Mouse (Mus musculus) right cerebral cortex, postnatal 36 days (tissue): ENCODE results near the gene Acer3.

Source experiments
- DNase-seq, 2 experiments: peaks; one replicate each; pipeline ENCODE4 v3.0.0; 2022; ENCODE audit warnings: low spot score in 2 of 2, mixed read lengths in 1 of 2

Acer3 gene

DNA sequence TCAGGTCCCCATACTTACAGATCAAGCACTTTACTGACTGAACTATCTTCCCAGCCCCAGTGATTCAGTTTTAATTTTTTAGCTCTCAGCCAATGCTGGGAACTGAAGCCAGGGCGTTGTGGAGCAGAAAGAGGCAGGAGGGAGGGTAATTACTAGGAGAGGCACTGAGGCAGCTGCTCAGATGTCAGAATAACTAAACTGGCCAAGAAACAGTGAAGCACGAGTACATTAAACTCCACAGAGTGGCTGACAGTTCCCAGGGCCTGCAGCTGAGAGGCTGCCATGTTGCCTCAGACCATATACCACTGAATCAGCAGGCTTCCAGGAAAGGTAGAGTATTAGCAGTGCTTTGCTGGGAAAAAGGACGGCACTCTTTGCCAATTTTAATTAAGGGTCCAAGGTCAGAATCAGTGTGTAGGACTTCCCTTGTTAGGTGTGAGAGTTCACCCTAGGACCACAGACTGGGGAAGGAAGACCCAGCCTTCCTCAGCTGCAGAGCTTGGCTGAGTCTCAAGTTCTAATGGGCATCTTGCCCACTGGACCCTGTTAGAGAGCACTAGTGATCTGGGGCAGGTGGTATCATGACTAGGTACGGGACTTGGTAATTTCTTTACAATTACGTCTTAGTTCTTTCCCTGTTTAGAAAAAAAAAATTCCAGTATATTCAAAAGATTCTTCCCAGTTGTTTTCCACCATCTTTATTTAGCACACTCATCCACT is 11.8 kb upstream of the Acer3 start:
- DNase-seq = no peak

- no peak for DNase-seq
Measured at GRCm38 (mm10) chr7:98331932-98332331, 10.9 kb upstream of the Acer3 start.

DNA sequence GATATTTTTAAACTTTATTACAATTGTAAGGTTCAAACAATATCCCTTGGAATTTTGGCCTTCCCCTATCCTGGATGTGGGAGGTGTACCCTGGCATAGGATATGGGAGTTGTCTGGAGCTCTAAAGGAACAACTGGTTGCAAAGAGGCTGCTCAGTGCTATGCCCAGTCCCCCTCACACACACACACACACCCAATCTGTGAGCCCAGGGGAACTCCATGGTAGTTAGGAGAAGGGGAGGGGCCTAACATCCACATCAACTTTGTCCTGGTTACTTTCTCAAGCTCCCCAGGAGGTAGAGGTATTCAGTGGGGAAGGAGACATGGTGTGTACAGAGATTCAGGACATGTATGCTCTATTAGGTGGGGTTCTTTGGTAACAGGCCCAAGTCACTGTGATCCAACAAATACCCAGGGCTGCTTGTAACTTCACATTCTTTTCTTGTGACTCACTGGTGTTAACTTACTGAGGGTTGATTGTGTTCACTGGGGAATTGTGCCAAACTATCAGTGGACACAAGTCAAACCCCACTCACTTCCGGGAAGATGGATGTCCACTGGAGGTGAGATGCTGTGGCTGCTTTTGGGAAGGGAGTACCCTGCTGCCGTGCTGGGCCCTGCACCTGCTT is 9.5 kb upstream of the Acer3 start:
- no peak for DNase-seq

DNA sequence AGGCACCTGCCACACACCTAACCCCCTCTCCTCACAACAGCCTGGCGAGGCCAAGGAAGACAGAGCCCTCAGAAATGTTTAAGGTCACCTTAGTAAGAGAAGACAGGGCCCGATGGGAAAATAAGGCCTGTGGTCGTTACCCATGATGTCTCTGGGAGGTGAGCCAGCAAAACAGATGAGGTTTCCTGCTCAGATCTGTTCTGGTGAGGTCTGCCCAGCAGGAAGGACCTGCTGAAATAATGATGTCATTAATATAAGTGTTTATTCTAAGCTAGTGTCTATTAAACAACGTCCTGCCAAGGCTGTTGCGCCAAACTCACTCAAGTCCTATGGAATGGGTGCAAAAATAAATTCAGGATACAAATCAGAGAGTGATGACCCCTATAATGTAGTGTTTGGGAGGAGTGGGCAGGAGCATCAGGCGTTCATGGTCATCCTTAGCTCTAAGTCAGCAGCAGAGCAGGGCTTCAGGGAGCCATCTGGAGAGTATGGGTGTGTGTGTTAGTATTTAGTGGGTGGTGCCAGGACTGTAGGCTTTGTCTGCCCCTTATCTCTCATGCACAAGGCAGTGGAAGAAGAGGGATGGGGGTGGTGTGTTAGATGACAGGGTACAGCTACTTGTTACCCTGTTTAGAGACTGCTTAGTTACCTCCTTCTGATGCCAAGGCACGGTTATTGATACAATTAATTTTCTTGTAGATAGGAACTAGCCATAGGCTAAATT is 8.8 kb upstream of the Acer3 start:
- no peak for DNase-seq

DNA sequence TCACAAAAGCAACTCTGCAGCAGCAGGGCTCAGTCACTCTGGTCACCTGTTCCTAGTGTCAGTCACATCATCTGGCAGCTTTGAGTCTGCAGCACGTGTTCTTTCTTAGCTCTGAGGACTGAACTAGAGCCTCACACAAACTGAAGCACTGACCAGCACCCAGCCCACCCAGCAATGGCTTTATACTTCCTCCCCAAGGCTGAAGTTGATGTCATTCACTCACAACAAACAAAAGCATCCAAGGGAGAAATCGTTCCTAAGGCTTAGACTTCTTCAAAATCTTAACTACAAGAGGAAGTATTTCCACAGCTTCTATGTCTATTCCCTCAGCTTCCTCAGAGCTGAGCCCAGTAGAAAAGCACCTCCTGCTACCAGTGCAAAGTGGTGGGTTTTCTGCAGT is 7.3 kb upstream of the Acer3 start:
- no peak for DNase-seq

- no peak for DNase-seq
Measured at GRCm38 (mm10) chr7:98326051-98326450, 5.0 kb upstream of the Acer3 start.

- no peak for DNase-seq
Measured at GRCm38 (mm10) chr7:98324228-98324627, 3.2 kb upstream of the Acer3 start.

- DNase-seq = no peak
Measured at GRCm38 (mm10) chr7:98323288-98324019, 2.4 kb upstream of the Acer3 start.

GRCm38 (mm10) chr7:98322415-98322814 is 1.4 kb upstream of the Acer3 start:
- DNase-seq = no peak

GRCm38 (mm10) chr7:98320006-98320556 is 927 bp downstream of the Acer3 start:
- no peak for DNase-seq

GRCm38 (mm10) chr7:98316568-98316967 is 4.4 kb downstream of the Acer3 start:
- DNase-seq = no peak

GRCm38 (mm10) chr7:98315087-98315486 is 5.9 kb downstream of the Acer3 start:
- DNase-seq = no peak

DNA sequence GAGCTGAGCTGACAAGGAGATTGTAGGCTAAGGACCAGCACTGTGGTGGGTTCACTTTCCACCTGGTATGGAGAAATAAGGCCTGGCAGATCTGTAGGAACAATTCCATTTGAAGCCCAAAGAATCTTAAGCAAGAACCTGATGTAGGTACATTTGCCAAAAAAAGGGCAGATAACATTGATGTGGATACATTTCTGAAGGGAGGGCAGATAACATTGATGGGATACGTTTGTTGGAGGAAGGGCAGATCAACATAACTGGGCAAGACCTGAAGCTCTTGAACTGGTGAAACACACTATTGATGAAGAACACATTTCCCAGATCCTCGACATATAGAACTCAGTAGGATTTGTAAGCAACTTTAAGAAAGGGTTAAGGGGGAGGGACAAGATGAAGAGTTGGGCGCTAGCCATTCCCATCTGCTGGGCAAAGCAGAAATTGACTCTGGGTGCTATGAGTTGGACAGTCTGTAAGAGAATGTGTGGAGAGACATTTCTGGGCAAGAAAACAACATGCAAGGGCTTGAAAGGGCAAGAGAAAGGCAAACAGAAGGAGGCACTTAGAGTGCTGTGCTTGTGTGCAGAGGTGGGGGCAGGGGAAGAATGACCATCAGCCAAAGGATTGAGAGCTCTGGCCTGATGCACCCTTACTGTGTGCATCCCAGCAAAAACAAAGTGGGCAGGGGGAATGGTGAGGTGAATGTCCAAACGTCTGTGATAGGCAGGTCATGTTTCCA is 8.7 kb downstream of the Acer3 start:
- DNase-seq = no peak

DNA sequence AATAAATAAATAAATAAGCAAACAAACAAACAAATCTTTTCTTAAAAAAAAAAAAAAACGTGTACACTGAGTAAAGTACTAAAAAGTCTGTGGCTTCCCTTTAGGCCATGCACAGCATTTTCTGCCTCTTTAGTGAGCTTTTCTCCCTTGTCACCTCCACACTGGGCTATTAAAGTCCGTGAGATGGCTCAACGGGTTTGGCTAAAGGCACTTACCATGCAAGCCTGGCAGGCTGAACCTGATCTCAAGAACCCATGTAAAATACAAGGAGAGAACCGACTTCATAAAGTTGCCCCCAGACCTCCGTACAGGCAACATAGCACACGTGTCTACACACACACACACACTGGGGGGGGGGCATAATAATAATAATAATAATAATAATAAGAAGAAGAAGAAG is 10.7 kb downstream of the Acer3 start:
- no peak for DNase-seq

DNA sequence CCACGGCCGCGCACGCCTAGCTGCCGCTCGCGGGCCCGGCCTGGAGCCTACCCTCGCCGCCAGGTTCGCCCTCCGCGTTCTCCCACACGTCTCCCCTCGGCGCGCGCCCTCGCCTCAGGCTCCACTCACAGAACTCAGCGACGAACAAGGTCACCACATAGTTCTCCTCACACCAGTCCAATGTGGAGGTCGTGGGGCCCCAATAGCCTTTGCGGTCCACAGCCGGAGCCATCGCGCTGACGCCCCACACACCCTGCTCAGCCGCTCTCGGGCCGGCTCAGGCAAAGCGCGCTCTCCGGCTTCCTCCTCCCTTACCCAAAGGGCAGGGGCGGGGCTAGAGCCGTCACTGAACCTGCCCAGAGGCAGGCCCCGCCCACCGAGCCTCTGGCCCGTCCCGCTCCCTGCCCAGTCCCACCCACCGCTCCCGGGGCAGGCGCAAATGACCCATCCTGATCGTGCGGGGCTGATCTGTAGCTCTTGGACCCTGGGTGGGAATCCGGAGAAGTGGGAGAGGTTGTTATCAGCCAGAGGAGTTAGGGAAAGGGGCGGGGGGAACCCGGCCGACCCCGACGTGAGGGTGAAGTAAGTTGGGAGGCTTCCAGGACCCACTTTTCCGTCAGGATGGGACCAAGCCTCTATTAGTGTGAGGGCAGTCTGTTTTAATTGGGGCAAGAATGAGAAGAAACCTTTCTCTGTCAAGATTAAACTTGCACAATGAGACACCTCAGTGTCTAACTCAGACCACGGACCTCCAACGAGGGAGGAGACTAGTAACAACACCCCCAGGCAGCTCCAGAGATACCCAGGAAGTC is 11.6 kb downstream of the Acer3 start:
- DNase-seq = peak; percentile 85 to 89

DNA sequence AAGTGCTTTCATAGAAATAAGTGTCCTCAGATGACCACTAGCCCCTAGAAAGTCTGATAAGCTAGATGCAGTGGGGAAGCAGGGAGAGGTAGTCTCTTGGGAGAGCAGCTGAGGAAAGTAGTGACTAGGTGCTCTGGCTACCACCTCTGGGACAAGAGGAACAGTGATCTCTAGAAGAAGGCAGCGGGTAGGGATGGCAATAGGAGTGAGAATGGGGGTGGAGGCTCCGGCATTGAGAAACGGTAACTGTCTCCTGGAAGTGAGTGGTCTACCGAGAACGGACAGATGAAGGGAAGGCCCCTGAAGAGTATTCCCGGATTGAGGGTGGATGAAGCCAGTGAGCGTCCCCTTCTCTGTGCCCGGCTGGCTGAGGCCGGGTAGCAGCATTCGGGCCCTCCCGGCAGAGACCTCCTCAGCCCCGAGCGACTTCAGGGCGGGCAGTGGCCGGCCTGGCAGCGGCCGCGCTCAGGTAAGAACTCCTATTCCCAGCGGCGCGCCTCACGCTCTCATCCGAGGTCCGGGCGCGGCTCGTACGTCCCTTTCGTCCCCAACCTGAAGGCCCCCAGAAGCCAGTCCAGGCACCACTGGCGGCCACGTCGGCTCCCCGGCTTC is 12.3 kb downstream of the Acer3 start:
- DNase-seq = peak; percentile 6 to 11

GRCm38 (mm10) chr7:98307921-98308606 is 12.9 kb downstream of the Acer3 start:
- no peak for DNase-seq

DNA sequence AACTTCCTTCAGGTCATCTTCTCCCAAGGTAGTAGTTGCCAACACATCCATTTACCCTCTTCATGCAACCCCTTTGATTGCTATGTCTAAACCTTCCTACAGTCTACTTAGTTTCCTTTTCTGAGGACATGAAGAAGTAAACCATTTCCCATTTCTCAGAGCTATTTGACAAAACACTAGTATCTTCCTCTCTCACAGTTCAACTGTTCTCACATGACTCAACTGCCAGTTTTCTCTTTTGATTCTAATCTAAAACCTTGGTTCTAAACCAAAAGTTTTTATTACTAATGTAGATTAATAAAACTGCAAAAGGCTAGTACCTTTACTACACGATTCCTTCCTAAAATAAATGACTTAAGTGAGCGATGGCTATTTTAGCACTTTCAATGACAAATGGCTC is 13.6 kb downstream of the Acer3 start:
- DNase-seq = no peak

GRCm38 (mm10) chr7:98292901-98293300 is 28.1 kb downstream of the Acer3 start:
- no peak for DNase-seq
